Mouse (Mus musculus) 3134 (cell line): Measurements from ENCODE around the gene Blm.

Source experiments
- DNase-seq: peaks from one replicate; pipeline ENCODE4 v3.0.0-alpha.2; 2011; ENCODE audit warnings: low spot score; ENCODE audit not compliant: insufficient read length; ENCODE audit errors: extremely low read depth

The Blm gene

DNA sequence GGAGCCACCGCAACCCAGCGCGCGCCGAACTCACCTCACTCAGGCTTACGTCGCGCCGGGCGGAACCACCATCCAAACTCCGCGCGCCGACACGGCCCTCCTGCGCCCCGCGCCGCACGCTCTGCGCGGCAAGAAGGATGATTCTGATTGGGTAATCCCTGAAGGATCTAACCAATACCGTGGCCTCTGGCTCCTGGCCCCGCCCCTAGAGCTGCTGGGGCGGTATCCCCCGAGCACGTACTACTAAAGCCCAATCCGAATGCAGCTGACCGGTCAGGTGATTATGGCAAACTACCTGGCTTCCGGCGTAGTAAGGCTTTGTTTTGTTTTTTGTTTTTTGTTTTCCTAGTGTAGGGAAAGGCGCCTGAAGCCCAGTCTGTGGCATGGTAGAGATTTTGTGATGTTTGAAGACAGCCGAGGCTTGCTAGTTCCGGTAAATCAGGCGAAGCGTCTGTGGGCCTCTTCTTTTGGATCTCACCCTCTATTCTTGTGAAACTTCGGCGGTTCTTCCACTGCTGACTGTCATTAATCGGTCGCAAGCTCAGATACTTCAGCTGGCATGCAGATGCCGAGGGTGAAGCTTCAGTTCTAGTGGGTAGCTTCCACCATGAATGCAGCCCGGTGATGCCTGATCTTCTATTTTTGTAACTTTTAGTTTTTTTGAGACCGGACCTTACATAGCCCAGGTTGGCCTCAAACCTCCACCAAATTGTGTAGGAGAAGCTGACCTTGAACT, at the start of gene Blm:
TSS of gene Blm (minus strand) at position 111 of the 736 bp plus-strand sequence.
- peak; percentile 98 for DNase-seq

DNA sequence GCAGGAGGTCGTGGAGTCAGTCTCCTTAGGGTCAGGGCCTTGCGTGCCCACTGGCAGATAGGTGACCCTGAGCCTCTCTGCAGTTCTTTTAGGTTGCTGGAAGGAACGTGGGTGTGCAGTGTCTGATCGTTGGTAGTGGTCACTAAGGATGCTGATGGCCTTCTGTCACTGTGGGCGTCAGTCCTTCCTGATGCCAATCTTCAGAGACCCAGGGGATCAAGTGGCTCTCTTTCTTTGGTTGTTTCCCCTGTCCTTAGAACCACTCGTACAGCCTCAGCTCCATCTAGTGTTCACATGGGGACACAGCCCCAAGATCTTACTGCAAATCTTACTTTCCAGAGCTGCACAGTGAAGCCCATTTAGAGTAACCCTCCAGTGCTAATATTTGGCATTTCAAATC, 49.1 kb upstream of the Blm start:
- DNase-seq = peak; percentile 30

DNA sequence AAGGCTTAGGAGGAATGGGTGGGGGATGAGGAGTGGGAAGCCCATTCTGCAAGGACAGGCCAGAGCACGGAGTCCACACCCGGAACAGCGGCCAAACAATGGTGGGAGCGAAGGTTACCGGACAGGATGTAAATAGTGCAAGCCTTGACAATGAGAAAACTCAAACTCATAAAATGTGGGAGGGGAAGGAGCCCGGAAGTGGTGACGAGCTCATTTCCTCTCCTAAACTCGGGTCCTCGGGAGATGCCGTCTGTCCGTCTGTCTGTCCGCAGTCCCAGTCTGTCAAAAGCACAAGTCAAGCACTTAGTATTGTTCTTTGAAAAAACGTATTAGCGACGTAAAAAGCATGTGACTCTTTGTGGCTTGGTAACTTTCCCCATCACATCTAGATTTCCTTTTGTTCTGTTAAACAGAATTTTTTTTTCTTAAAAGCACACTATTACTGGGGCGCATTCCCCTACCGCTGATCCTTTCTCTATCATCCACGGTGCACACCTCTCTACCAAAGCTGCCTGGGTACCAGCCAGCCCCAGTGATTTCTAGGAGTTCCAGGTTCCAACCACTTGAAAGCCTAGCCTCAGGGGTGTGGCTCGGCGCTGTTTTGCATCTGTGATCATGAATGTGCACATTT, 48.0 kb upstream of the Blm start:
- peak; percentile 31 for DNase-seq

DNA sequence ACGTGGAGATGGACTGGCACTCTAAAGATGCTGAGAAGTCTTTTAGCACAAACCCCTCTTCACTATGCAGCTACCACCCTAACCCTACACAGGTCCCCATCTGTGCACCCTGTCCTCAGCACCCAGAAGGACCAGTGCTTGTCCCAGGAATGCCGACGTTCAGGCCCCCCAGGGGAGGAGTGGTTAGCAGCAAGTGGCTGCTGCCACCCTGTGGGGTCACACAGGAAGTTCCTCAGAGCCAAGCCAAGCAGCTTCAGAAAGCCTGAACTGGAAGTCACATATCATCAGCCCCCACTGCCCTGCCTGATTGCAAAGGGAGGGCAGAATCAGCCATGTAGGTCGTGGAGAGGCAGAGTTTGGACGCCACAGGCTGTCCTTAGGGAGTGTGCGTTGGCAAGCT, 45.4 kb upstream of the Blm start:
- peak; percentile 33 for DNase-seq

DNA sequence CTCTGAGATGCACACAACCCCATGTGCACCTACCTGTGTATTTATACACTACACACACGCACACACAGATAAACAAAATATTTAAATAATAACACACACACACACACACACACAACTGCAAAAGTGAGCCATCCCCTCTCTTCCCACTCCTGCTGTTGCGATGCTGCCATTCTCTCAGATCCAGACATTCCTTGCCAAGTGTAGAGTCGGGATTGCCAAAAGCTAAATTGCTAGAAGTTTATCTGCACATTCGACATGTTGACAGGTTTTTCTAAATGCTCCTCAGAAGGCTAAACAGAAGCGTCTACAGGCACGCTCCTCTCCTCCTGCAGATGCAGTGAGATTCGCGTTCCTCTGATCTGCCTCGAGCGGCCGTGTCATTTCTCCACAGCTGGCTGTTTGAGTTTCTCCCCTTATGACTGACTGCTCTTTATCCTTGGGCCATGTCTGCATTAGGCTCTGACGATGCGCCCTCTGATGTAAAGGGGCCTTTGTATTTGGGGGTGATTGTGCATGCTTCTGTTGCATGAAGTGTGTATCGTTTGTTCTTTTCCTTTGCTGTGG, 42.6 kb upstream of the Blm start:
- DNase-seq = no peak

DNA sequence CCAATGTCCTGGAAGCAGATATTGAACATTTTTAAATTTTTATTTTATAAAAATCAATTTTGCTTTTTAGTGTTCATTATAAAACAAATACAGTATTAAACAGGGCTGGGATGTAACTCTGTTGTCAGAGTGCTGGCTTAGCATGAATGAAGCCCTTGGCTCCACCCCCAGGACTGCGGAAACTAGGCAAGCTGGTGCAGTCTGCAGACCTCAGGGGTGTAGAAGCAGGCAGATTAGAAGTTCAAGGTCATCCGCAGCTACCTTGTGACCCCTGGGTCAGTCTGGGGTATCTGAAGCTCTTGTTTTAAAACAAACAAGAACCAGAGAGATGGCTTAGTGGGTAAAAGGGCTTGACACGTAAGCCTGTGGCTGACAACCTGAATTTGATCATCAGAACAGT, 41.7 kb upstream of the Blm start:
- DNase-seq = no peak

DNA sequence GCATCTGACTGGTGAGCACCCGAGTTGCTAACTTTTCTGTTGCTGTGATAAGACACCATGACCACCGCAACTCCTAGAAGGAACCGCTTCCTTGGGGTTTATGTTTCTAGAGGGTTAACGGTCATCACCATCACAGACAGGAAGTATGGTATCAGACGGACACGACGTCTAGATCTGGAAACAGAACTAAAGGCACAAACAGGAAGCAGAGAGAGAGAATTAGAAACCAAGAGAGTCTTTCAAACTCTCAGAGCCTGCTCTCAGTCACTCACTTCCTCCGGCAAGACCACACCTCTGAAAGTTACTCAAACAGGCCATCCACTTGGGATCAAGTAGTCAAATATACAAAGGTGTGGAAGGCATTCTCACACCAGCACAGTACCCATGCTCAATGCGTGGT, 40.8 kb upstream of the Blm start:
- no peak for DNase-seq

DNA sequence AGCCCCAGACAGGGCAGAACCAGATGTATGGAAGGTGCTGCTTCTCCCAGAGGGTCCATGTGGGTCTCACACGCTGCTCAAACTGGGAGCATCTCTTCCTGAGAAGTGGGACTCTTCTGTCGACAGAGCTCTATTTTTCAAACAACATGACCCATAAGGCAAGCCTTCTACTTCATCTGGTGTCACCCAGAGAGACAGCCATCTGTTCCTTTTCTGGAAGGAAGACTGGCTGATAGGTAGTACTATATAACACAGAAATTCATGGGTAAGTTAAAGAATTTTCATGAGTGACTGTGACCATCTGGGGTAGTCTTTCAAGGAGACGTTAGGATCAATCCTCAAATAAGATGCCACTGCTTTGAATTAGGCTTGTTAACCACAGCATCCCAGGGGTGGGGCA, 38.2 kb upstream of the Blm start:
- no peak for DNase-seq

DNA sequence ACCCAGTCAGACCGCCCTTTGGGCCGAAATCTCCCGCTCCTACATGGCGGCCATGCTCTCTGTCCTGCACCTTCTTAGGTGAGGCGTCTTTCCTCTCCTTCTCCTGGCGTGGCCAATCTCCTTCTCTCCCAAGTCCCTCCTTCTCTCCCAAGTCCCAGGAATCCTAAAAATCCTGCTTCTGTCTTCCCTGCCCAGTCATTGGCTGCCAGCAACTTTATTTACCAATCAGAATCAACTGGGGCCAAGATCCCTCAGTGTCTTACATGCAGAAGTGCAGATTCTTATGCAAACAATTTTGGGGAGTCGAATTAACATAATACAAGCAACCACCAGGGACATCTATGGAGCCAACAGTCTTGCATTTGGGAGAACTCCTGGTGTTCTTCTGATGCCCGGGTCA, 33.1 kb upstream of the Blm start:
- no peak for DNase-seq

DNA sequence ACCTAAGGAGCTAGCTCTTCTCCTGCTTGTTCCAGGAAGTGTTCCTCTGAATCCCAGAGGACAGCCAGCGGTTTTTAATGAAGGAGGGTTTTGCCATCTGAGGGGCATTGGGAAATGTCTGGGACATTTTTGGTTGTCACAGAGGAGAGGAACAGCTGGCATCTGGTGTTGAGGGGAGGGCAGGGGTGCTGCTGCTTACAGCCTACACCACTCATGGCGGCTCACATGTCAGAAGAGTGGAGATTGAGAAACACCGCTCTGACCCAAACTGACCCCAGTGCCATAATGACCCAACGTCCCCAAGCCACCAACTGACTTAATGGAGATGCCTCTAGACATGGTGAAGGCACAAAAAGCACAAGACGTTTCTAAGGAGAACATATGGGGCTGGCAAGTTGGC, 27.0 kb upstream of the Blm start:
- DNase-seq = no peak

DNA sequence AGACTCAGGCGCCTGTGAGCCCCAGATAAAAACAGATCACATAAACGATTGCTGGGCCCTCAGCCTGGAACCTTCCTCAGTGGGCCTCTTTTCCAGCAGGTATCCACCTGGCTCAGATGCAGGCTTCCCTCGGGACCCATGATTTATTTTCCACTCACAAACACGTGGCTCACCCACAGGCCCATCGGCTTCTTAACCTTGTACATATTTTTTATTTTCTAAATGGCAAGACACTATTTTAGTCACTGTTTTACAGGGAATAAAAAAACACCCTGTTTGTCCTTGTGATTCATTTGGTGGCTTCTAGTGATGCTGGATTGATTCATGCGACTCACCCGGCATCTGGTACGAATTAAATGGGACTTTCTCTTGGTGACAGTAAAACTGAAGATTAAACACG, 26.4 kb upstream of the Blm start:
- no peak for DNase-seq

DNA sequence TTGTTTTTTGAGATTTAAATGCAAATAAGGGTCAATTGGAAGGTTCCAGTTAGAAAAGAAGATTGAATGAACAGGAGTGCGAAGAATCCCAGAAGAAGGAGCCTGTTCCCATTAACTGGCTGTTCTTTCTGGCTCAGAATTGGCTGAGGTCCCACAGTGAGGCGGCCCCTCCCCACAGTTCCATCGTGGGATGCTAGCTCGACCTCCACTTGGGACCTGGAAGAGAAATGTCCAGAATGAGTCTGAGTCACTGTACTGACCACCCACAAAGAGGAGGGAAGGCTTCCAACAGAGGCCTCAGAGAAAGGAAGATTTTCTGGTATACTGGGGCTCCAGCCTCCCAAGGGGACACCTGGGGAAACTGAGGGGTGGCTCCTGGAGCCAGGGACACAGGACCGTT, 23.7 kb upstream of the Blm start:
- no peak for DNase-seq

DNA sequence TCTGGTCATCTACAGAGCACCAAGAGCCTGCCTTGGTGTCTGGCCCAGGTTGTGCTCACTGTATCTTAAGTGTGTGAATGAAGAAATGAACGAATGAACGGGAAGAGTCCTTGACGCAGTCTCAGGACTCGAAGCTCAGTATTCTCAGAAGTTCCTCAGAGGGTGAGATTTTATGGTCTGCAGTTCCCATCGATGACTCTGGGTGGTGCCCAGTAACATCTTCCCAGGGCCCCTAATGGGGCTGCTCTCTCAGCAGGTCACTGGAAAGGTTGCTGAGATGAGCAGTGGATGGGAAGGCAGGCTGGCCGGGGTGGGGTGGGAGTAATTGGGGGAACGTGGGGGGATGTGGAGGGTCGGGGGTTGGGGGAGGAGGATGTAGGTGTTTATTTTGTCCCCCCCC, 23.2 kb upstream of the Blm start:
- DNase-seq = no peak

DNA sequence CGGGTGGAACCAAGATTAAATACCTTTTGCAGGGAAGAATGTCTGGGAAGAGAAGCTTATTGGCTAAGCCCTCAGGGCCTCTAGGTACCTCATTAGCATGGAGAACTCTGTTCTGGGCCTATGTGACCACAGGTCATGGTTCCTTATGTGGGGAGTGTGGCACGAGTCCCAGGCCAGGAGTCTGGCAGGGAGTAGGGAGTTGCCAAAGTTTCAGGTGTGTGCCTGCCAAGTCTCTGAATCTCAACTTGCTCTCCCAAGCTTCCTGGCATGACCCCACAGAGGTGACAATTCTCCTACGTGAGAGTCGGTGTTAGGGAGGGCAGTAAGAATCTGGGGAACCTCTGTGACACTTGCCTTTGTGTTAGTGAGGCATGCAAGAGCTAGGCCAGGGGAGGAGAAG, 22.2 kb upstream of the Blm start:
- DNase-seq = no peak

DNA sequence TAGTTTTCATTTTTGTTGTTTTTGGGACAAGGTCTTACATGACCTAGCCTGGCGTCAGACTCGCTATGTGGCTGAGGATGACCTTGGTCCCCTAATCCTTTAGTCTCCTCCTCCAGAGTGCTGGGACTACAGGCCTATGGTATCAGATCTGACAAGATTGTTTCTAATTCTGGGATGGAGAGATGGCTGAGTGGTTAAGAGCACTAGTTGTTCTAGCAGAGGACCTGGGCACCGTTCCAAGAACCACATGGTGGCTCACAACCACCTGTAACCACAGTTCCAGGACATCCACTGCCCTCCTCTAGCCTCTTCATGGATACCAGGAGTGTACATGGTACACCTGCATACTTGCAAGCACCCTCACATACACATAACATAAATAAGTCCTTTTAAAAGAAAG, 21.2 kb upstream of the Blm start:
- no peak for DNase-seq

DNA sequence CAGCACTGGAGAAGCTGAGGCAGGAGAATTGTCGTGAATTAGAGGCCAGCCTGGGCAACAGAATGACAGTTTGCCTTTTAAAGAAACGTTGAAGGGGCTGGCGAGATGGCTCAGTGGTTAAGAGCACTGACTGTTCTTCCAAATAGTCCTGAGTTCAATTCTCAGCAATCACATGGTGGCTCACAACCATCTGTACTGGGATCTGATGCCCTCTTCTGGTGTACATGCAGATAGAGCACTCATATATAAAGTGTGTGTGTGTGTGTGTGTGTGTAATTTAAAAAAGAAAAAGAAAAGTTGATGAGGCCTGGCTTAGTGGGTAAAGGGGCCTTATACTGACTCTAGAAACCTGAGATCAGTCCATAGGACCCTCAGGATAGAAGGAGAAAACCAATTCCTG, 20.2 kb upstream of the Blm start:
- DNase-seq = no peak

DNA sequence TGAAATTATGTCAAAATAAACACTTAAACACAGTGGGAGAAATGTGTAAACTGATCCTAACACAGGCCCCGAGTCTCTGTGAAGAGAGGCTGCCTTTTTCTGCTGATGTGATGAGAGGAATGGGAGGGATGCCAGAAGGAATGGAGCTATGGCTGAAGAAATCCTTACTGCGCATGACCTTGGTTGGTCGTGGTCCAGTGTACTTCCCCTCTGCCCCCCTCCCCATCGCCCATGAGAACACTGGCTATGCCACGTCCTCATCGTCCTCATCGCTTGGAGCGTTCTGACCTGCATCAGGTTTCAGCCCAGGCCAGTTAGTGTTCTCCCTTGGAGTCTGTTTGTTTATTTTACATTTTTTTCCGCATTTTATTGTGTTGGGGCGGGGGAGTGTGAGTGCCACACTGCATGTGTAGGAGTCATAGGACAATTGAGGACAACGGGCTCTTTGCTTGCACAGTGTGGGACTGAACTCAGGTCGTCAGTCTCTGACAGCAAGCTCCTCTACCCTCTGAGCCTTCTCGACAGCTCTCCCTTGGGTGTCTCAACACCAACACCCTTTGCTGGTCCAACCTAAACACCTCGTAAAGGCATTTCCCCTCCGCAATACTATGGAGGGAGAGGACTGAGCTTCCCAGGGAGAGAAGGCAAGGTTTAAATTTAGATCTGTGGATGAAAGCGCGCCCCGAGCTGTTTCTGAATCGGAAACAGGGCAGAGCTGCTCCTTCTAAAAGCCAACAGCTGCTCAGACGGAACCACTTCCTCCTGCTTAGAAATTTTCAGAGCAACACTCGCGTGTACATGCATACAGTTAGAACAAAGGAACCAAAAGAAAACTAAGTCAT, 19.5 kb upstream of the Blm start:
- DNase-seq = no peak

DNA sequence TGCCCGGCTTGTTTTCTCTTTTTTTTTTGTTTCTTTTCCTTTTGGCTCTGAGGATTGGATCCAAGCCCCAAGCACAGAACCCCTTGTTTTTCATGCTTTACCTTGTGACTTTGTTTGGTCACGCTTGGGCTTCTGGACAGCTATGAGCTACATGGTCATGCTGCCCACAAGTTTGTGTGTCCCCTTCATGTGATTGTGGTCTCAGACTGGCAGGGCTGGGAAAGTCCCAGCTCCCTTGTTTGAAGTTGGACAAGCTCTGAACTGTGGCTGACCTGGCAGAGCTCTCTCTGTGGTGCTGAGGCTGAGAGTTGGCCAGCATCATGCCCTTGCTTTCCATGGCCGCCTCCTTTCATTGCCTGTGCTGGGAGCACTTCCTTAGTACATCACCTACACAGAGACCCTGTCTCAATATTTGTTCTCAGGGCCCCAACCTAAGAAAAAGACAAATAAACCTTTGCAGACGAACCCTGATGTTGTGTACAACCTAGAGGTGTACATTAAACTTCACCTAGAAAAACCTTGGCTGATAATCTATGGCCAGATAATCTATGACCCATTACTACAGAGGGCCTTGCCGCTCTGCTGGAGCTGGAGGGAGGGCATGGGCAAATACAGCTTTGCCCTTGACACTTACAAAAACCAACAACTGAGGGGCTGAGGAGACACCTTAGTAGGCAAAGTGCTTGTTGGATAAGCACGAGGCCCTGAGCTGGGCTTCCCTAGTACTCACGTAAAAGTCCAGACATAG, 13.8 kb upstream of the Blm start:
- DNase-seq = no peak

DNA sequence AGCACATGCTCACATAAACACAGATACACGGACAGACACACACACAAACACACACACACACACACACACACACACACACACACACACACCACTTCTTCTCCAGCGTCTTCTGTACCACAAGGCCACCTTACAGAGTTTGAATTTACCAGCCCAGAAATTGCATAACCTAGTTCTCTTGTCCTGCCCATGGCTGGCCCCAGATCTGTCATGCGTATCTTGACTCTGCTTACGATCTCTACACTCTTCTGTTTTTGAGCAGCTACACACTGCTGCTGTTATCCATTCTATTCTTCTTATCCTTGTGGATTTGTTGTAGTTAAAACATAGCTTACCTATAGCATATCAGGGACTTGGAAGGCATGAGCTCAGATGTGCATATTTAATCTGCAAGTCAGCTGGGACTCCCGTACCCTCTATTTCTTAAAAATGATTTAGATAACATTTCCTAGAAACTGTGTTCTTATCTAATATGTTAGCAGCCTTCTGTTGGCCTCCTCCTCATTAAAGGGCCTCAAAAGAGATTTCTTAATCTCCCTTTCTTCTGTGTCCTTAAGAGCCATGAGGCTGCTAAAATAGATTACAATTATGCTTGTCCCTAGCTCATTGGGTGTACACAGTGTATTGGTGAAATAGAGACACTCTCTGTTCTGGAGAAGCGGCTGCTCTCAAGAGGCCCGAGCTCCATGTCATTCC, 7.4 kb upstream of the Blm start:
- DNase-seq = no peak

DNA sequence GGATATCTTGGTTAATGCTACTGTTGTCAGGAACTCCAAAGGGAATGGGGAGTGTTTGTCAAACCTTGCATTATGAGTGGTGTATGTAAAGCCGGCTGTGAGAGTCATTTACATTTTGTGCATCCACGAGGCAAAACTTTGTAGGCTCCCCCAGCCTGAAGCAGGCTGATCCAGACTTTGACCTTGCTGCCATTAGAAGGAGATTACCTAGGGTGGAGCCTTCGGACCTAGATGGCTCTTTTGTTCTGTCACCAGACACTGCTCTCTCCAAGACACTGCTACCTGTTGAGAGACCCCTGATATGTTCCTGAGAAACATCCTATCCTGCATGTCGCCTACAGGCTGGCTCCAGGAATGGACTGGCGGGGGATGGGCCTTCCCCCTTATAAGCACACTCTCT, 4.7 kb upstream of the Blm start:
- DNase-seq = no peak
